Mouse (Mus musculus): ENCODE measurements around the gene Baz1a.

- TF ChIP-seq GATA1 (IDR thresholded peaks at IDR 0.05; ENCODE audit: low read length), result no peak
- TF ChIP-seq TAL1 (IDR thresholded peaks at IDR 0.05; ENCODE audit: low read length), result no peak
Observed at GRCm38 (mm10) chr12:54982935-54983715, 31.0 kb downstream of the Baz1a start.

All from erythroblast, embryonic 14.5 days (primary cell).